Mouse (Mus musculus): ENCODE results near the gene Krtap24-1.

The Krtap24-1 gene

GRCm38 (mm10) chr16:88611922-88612321 is at the start of gene Krtap24-1:
Gene Krtap24-1 (minus strand): TSS chr16:88612279.
- no peak for DNase-seq

- no peak for DNase-seq
Observed at GRCm38 (mm10) chr16:88657426-88657825, 45.3 kb upstream of the Krtap24-1 start.

- no peak for DNase-seq
Observed at GRCm38 (mm10) chr16:88651952-88652351, 39.9 kb upstream of the Krtap24-1 start.

- no peak for DNase-seq
Observed at GRCm38 (mm10) chr16:88651082-88651481, 39.0 kb upstream of the Krtap24-1 start.

GRCm38 (mm10) chr16:88647358-88647846 is 35.3 kb upstream of the Krtap24-1 start, which contains the start of gene Krtap26-1:
Gene Krtap26-1 (minus strand): TSS chr16:88647796.
- DNase-seq, result no peak

- no peak for DNase-seq
Observed at GRCm38 (mm10) chr16:88646366-88647111, 34.5 kb upstream of the Krtap24-1 start.

- DNase-seq, result no peak
Observed at GRCm38 (mm10) chr16:88640053-88640452, 28.0 kb upstream of the Krtap24-1 start.

- DNase-seq, result no peak
Observed at GRCm38 (mm10) chr16:88635142-88635541, 23.1 kb upstream of the Krtap24-1 start.

- no peak for DNase-seq
Observed at GRCm38 (mm10) chr16:88631474-88631873, 19.4 kb upstream of the Krtap24-1 start.

- DNase-seq, result no peak
Observed at GRCm38 (mm10) chr16:88627566-88627965, 15.5 kb upstream of the Krtap24-1 start, which contains the start of gene 2310079G19Rik. Gene 2310079G19Rik (minus strand): TSS chr16:88627666.

- DNase-seq, result no peak
Observed at GRCm38 (mm10) chr16:88612712-88613111, 633 bp upstream of the Krtap24-1 start.

- no peak for DNase-seq
Observed at GRCm38 (mm10) chr16:88604570-88604969, 7.5 kb downstream of the Krtap24-1 start.

- no peak for DNase-seq
Observed at GRCm38 (mm10) chr16:88602464-88602863, 9.6 kb downstream of the Krtap24-1 start.

- no peak for DNase-seq
Observed at GRCm38 (mm10) chr16:88600303-88600702, 11.8 kb downstream of the Krtap24-1 start.

GRCm38 (mm10) chr16:88599504-88600237 is 12.4 kb downstream of the Krtap24-1 start:
- DNase-seq, result no peak

- no peak for DNase-seq
Observed at GRCm38 (mm10) chr16:88592758-88593157, 19.3 kb downstream of the Krtap24-1 start.

- DNase-seq, result no peak
Observed at GRCm38 (mm10) chr16:88583338-88583737, 28.7 kb downstream of the Krtap24-1 start.

- DNase-seq, result no peak
Observed at GRCm38 (mm10) chr16:88575885-88576679, 36.0 kb downstream of the Krtap24-1 start.

- DNase-seq, result no peak
Observed at GRCm38 (mm10) chr16:88572904-88573404, 39.1 kb downstream of the Krtap24-1 start.

- DNase-seq, result no peak
Observed at GRCm38 (mm10) chr16:88570136-88570535, 41.9 kb downstream of the Krtap24-1 start.

- DNase-seq, result no peak
Observed at GRCm38 (mm10) chr16:88569732-88570131, 42.3 kb downstream of the Krtap24-1 start.

- DNase-seq, result no peak
Observed at GRCm38 (mm10) chr16:88569096-88569495, 43.0 kb downstream of the Krtap24-1 start.
